Mouse (Mus musculus) thymus, adult 2 months (tissue): ENCODE results near the gene Dnah2.

Experiments used
- CTCF ChIP-seq: fragments of 200-500 bp; IDR thresholded peaks from 2 replicates; pipeline ENCODE4 v1.5.1; 2012; ENCODE audit warnings: mild to moderate bottlenecking, control low read depth, low read length, moderate library complexity, borderline replicate concordance; ENCODE audit not compliant: control insufficient read depth, poor library complexity, insufficient read depth; ENCODE audit errors: extremely low read depth
- POLR2A ChIP-seq: fragments of 200-500 bp; IDR thresholded peaks from 2 replicates; pipeline ENCODE4 v1.6.1; 2012; ENCODE audit warnings: mild to moderate bottlenecking, low read length, control low read depth, moderate library complexity; ENCODE audit not compliant: control insufficient read depth, poor library complexity, insufficient read depth; ENCODE audit errors: extremely low read depth

GRCm38 (mm10) chr11:69499140-69499539 is 49.8 kb downstream of the Dnah2 start:
- TF ChIP-seq CTCF = no peak
- TF ChIP-seq POLR2A = no peak
